Mouse (Mus musculus) myocyte (in vitro differentiated cells): ENCODE data around the gene Bicc1. TPM values are rescaled to one million over a fixed set of nuclear protein-coding genes. Genes with fewer than 3 reads are reported as not detected.

ENCODE experiments used
- H3K27me3 ChIP-seq: one replicate; pipeline ENCODE4 v1.6.1; 2011; ENCODE audit not compliant: control insufficient read depth, insufficient read depth, insufficient read length
- H3K36me3 ChIP-seq: one replicate; pipeline ENCODE4 v1.6.1; 2011; ENCODE audit not compliant: control insufficient read depth, insufficient read depth
- H3K4me2 ChIP-seq: one replicate; pipeline ENCODE4 v1.6.1; 2011; ENCODE audit warnings: low read depth, control low read depth
- H3K4me3 ChIP-seq: one replicate; pipeline ENCODE4 v1.5.1; 2011; ENCODE audit warnings: mild to moderate bottlenecking, control low read depth, moderate library complexity
- H3K79me2 ChIP-seq: one replicate; pipeline ENCODE4 v1.6.1; 2011; ENCODE audit not compliant: control insufficient read depth, insufficient read depth
- H3ac ChIP-seq: one replicate; pipeline ENCODE4 v1.6.1; 2011; ENCODE audit not compliant: control insufficient read depth, insufficient read length
- CEBPB ChIP-seq: IDR thresholded peaks from 2 replicates; pipeline ENCODE4 v1.6.1; 2011; ENCODE audit warnings: mild to moderate bottlenecking, moderate library complexity; ENCODE audit not compliant: poor library complexity, insufficient read depth, severe bottlenecking
- E2F4 ChIP-seq: IDR thresholded peaks from one replicate; pipeline ENCODE4 v1.6.1; 2011; ENCODE audit warnings: mild to moderate bottlenecking, control low read depth, moderate library complexity; ENCODE audit not compliant: insufficient read depth
- MAX ChIP-seq: IDR thresholded peaks from one replicate; pipeline ENCODE4 v1.6.1; 2011; ENCODE audit warnings: low read depth, mild to moderate bottlenecking, control low read depth
- MYOD1 ChIP-seq, 3 experiments: IDR thresholded peaks; one replicate each; pipeline ENCODE4 v1.6.1; 2011; ENCODE audit warnings: control low read depth in 2 of 3, low read depth in 2 of 3, mild to moderate bottlenecking in 2 of 3, moderate library complexity in 1 of 3; ENCODE audit not compliant: insufficient read length in 2 of 3, control insufficient read depth in 1 of 3
- MYOG ChIP-seq, 3 experiments: IDR thresholded peaks; one replicate each; pipeline ENCODE4 v1.6.1; 2011; ENCODE audit warnings: control low read depth in 2 of 3, low read depth in 2 of 3, mild to moderate bottlenecking in 2 of 3; ENCODE audit not compliant: insufficient read length in 2 of 3, control insufficient read depth in 1 of 3, insufficient read depth in 1 of 3
- POLR2A ChIP-seq: IDR thresholded peaks from one replicate; pipeline ENCODE4 v1.6.1; 2011; ENCODE audit warnings: low read depth, mild to moderate bottlenecking, control low read depth, moderate library complexity; ENCODE audit not compliant: insufficient read length
- POLR2AphosphoS2 ChIP-seq: IDR thresholded peaks from one replicate; pipeline ENCODE4 v1.6.1; 2011; ENCODE audit warnings: low read depth, control low read depth; ENCODE audit not compliant: insufficient read length
- REST ChIP-seq: IDR thresholded peaks from one replicate; pipeline ENCODE4 v1.6.1; 2011; ENCODE audit warnings: mild to moderate bottlenecking, control low read depth, moderate library complexity; ENCODE audit not compliant: insufficient read depth, insufficient read length
- SRF ChIP-seq: IDR thresholded peaks from one replicate; pipeline ENCODE4 v1.6.1; 2011; ENCODE audit warnings: low read depth; ENCODE audit not compliant: control insufficient read depth, insufficient read length
- TCF12 ChIP-seq: IDR thresholded peaks from one replicate; pipeline ENCODE4 v1.6.1; 2011; ENCODE audit warnings: mild to moderate bottlenecking, control low read depth; ENCODE audit not compliant: poor library complexity, insufficient read depth, severe bottlenecking
- TCF3 ChIP-seq: IDR thresholded peaks from one replicate; pipeline ENCODE4 v1.6.1; 2011; ENCODE audit warnings: low read depth, control low read depth; ENCODE audit not compliant: insufficient read length
- USF1 ChIP-seq: IDR thresholded peaks from one replicate; pipeline ENCODE4 v1.6.1; 2011; ENCODE audit warnings: low read depth, mild to moderate bottlenecking, control low read depth, moderate library complexity
- polyA plus RNA-seq: library from polyadenylated mRNA; unstranded; fragments of >200 nt; fragmentation: generic; extraction: Trizol; gene quantifications from one replicate; pipeline ENCODE4 v1.2.1, GENCODE M21; 2012; ENCODE audit warnings: missing spikeins

Gene Bicc1
- polyA plus RNA-seq, 1 experiment: 4.6 TPM

- no peaks in the 10 kb centered on the region for H3K36me3 ChIP-seq
- TF ChIP-seq USF1: no peak
- no peak for TF ChIP-seq TCF12
- no peak for TF ChIP-seq E2F4
- TF ChIP-seq CEBPB: no peak
- TF ChIP-seq SRF: no peak
- TF ChIP-seq REST: no peak
- TF ChIP-seq MAX: no peak
- TF ChIP-seq MYOG (IDR thresholded peaks at IDR 0.05; ENCODE audit: control insufficient read depth in 1 of 3, insufficient read depth in 1 of 3, insufficient read length in 2 of 3, low read depth in 2 of 3): no peak
- no peak for TF ChIP-seq POLR2A
- no peak for TF ChIP-seq MYOD1 (IDR thresholded peaks at IDR 0.05; ENCODE audit: control insufficient read depth in 1 of 3, insufficient read length in 2 of 3, low read depth in 2 of 3)
- no peak for TF ChIP-seq POLR2AphosphoS2
Measured at GRCm38 (mm10) chr10:70945076-70945475, 214.4 kb downstream of the Bicc1 start.

GRCm38 (mm10) chr10:70941623-70942022 lies 217.9 kb downstream of the Bicc1 start:
- Histone ChIP-seq H3K27me3 (no peaks in the 10 kb centered on the region), H3K36me3 (no peaks in the 10 kb centered on the region), H3K4me2 (no peak overlapping the region), H3K79me2 (no peaks in the 10 kb centered on the region), H3ac (no peak overlapping the region), H3K4me3 (no peak overlapping the region)
- TF ChIP-seq MYOG (IDR thresholded peaks at IDR 0.05; ENCODE audit: control insufficient read depth in 1 of 3, insufficient read depth in 1 of 3, insufficient read length in 2 of 3, low read depth in 2 of 3) (no peak), TCF12 (no peak), E2F4 (no peak), REST (no peak), MAX (no peak), USF1 (no peak), POLR2A (no peak), CEBPB (no peak), SRF (no peak)

More at GRCm38 (mm10) chr10:70945076-70945475, 214.4 kb downstream of the Bicc1 start:
- Histone ChIP-seq H3K27me3 (no peaks in the 10 kb centered on the region), H3K4me2 (no peak overlapping the region), H3K79me2 (no peaks in the 10 kb centered on the region), H3K4me3 (no peak overlapping the region), H3ac (no peak overlapping the region)

- no peak overlapping the region for H3K4me3 ChIP-seq
- no peaks in the 10 kb centered on the region for H3K36me3 ChIP-seq
- no peak overlapping the region for H3ac ChIP-seq
- H3K27me3 ChIP-seq: no peaks in the 10 kb centered on the region
- no peak overlapping the region for H3K4me2 ChIP-seq
- no peaks in the 10 kb centered on the region for H3K79me2 ChIP-seq
- no peak for TF ChIP-seq CEBPB
- no peak for TF ChIP-seq TCF12
Measured at GRCm38 (mm10) chr10:70939751-70940150, 219.7 kb downstream of the Bicc1 start.

- H3ac ChIP-seq: no peak overlapping the region
- H3K4me3 ChIP-seq: no peak overlapping the region
- no peaks in the 10 kb centered on the region for H3K79me2 ChIP-seq
- H3K36me3 ChIP-seq: no peaks in the 10 kb centered on the region
- no peak overlapping the region for H3K4me2 ChIP-seq
- no peaks in the 10 kb centered on the region for H3K27me3 ChIP-seq
- TF ChIP-seq MYOD1 (IDR thresholded peaks at IDR 0.05; ENCODE audit: control insufficient read depth in 1 of 3, insufficient read length in 2 of 3, low read depth in 2 of 3): no peak
- no peak for TF ChIP-seq MAX
- no peak for TF ChIP-seq POLR2A
- no peak for TF ChIP-seq CEBPB
- no peak for TF ChIP-seq REST
Measured at GRCm38 (mm10) chr10:70937450-70937849, 222.1 kb downstream of the Bicc1 start.

GRCm38 (mm10) chr10:70936008-70936407 lies 223.5 kb downstream of the Bicc1 start:
- Histone ChIP-seq H3ac (no peak overlapping the region), H3K36me3 (no peaks in the 10 kb centered on the region), H3K79me2 (no peaks in the 10 kb centered on the region), H3K27me3 (no peaks in the 10 kb centered on the region), H3K4me2 (no peak overlapping the region), H3K4me3 (no peak overlapping the region)
- TF ChIP-seq TCF3: no peak
- TF ChIP-seq POLR2A: no peak
- TF ChIP-seq MYOD1 (IDR thresholded peaks at IDR 0.05; ENCODE audit: control insufficient read depth in 1 of 3, insufficient read length in 2 of 3, low read depth in 2 of 3): no peak
- TF ChIP-seq REST: no peak
- TF ChIP-seq POLR2AphosphoS2: no peak

- Histone ChIP-seq H3K79me2 (no peaks in the 10 kb centered on the region), H3K4me2 (no peak overlapping the region), H3K27me3 (no peaks in the 10 kb centered on the region), H3K36me3 (no peaks in the 10 kb centered on the region), H3K4me3 (no peak overlapping the region), H3ac (no peak overlapping the region)
- TF ChIP-seq TCF3: no peak
- no peak for TF ChIP-seq MYOG (IDR thresholded peaks at IDR 0.05; ENCODE audit: control insufficient read depth in 1 of 3, insufficient read depth in 1 of 3, insufficient read length in 2 of 3, low read depth in 2 of 3)
- TF ChIP-seq CEBPB: no peak
- TF ChIP-seq REST: no peak
- TF ChIP-seq E2F4: no peak
- no peak for TF ChIP-seq MYOD1 (IDR thresholded peaks at IDR 0.05; ENCODE audit: control insufficient read depth in 1 of 3, insufficient read length in 2 of 3, low read depth in 2 of 3)
Measured at GRCm38 (mm10) chr10:70926126-70926525, 233.4 kb downstream of the Bicc1 start.
